Mouse (Mus musculus) embryo, embryonic 10.5 days (tissue): ENCODE results near the gene Stac2.
A peak's percentile ranks its signal among the peaks of the same experiment; 100 is the strongest.

ENCODE experiments used
- DNase-seq: peaks from one replicate; pipeline ENCODE4 v3.0.0-alpha.2; 2015; ENCODE audit warnings: low spot score

Stac2 gene

GRCm38 (mm10) chr11:98050520-98050815 lies 2.8 kb downstream of the Stac2 start:
- no peak for DNase-seq

DNA sequence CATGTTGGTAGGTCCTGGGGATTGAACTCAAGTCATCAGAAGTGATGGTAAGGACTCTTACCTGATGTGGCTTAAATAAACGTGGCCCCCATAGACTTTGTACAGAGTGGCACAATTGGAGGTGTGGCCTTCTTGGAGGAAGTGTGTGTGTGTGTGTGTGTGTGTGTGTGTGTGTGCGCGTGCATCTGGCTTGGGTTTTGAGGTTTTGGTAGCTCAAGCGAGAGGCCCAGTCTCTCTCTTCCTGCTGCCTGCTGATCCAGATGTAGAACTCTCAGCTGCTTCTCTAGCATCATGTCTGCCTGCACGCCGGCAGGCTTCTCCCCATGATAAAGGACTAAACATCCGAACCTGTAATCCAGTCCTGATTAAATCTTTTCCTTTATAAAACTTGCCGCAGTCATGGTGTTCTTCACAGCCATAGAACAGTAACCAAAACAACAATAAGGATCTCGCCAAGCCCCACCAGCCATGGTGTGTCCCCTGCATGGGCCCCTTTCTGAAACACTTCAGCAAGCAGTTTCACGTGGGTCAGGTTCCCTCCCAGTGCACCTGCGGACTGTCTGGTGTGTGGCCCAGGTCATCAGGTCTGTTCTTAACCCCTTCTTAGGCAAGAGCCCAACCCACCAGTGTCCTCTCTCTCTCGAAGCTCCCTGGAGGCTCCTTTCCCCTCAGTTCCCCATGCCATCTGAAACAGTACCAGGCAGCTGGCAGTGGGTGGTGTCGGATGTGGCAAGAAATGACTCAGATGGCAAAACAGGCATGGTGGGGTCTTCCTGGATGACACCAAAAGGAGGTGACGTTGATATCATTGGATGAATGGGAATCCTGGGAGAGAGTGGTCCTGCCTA lies 3.4 kb downstream of the Stac2 start:
- DNase-seq, result no peak

DNA sequence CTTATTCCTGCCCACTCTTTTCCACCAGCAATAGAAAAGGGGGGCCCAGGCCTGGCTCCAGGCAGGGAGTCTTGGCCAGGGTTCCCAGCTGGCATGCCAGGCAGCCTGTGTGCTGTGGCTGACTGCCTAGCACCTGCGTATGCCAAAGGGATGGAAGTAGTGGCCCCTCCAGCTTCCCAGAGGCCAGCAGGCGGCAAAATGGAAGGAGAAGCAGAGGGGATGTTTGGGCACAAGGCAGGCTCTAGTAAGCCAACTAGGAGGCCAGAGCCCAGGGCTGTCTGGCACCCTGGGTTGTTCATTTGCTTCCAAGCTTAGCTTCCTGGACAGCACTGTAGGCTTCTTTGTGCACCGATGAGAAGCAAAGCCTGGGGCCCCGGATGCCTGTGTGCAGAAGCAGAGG lies 5.5 kb downstream of the Stac2 start:
- no peak for DNase-seq

DNA sequence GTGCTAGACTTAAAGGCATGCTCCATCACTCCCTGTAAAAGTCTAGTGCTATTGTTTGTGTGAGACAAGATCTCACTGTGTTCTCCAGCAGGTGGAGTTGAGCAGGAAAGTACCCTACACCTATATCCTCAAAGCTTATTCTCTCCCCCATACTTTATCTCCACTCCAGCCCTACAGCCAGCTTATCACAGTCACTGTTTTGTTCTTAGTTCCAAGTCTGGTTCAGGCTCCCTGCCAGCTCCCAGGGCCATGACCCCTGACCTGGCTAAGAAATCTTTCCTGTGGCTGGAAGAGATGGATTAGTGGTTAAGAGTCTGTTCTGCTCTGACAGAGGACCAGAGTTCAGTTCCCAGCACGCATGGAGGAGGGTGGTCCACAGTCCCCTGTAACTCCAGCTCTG lies 6.8 kb downstream of the Stac2 start:
- DNase-seq, result no peak

GRCm38 (mm10) chr11:98045596-98045995 lies 7.7 kb downstream of the Stac2 start:
- no peak for DNase-seq

DNA sequence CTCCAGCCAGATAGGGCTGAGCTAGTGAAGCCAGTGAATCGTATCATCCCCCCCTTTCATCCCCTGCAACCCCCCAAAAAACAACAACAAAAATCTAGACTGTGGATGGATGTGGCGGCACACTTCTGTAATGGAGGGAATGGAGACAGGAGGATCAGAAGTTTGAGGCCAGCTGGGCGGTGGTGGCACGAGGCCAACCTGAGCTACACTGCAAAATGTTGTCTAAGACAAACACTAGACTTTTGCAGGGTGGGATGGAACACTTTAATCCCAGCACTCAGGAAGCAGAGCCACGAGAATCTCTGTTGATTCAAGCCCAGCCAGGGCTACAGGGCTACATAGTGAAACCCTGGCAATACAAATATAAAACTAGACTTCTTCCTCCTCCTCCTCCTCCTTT lies 9.2 kb downstream of the Stac2 start:
- no peak for DNase-seq

GRCm38 (mm10) chr11:98042741-98043140 lies 10.5 kb downstream of the Stac2 start:
- no peak for DNase-seq

DNA sequence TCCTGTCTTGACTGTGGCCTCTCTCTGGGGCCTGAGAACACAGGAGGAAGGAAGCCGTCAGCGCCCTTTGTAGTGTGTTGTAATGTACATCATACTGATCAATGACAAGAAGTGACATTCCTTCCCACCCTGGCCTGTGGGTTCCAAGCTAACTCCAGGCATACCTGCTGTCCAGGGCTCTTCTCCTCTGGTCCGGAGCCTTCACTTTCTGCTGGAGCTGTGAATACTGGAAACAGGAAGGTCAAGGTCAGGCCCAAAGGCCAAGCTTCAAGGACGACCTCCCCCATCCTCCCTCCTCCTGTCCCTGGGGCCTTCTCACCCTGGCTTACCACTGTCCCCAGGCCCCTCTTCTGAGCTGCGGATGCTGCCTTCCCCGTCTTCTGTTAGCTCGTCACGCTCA lies 12.3 kb downstream of the Stac2 start:
- DNase-seq, result no peak

DNA sequence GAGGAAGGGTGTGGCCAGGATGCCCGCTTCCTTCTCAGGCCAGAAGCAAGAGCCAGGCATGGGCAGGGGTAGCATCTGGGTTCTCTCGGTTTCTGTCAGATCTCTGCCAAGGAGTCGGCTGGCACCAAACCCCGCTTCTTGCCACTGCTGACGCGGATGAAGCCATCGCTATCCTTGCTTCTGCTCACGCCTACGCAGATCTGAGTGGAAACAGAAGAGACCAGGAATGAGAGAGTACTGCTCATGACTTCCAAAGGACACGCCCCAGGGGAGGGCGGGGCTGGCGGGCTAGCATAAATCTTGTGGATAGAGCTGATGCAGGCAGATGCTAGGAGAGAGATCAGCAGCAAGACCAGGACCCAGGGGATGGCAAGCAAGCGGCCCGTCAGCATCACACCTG lies 15.4 kb downstream of the Stac2 start:
- DNase-seq, result no peak

DNA sequence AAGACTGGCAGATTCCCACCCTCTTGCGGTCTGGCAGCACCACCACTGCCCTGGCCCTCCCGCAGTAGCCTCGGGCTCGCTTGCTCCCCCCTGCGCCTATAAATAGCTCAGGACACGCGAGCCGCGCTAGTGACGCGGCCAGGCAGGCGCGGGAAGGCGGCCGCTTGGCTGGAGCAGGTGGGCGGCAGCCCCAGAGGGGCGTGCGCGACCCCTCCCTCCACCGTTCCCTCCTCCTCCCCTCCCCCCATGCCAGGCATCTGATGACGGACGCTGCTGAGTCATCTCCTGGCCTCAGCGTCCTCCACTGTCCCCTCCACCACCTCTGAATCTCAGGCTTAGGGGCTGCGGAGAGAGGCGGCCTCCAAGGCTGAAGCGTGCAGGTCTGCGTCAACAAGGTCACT lies 17.3 kb downstream of the Stac2 start:
- peak; percentile 71 for DNase-seq

DNA sequence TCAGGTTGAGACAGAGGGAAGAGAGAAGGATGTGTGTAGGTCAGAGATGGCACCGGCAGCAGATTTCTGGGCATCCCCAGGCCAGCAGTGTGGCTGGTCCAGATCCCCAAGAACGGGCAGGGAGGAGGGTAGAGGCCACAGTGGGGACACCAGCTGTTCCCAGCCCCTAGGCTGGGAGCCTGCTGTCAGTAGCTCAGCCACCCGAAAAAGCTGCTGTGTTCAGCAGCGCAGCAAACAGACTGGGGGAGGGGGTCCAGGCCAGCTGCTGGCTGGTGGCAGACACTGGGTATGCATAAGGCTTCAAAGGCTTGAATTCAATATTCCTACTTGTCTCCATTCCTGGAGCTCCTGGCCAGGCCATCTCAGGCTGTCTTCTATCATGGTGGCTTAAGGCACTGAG lies 18.4 kb downstream of the Stac2 start:
- peak; percentile 28 for DNase-seq

DNA sequence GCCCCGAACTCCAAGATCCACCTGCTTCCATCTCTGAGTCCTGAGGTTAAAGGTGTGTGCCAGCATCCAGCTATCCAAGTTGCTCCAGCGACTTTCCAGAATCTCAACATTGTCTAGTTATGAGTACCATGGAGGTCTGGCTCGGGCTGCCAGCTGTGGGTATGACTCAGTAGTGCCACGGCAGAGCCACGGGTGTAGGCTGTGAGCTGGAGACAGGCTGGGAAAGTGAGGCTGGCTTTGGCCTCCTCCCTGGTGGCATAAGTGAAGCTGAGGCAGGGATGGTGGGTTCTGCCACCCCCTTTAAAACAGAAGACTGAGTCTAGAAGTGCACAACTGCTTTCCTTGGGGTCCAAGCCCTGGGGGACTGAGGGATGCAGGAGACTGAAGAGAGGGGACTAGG lies 19.2 kb downstream of the Stac2 start:
- no peak for DNase-seq

- DNase-seq, result peak; percentile 93
Measured at GRCm38 (mm10) chr11:98031443-98031770, 21.9 kb downstream of the Stac2 start.

DNA sequence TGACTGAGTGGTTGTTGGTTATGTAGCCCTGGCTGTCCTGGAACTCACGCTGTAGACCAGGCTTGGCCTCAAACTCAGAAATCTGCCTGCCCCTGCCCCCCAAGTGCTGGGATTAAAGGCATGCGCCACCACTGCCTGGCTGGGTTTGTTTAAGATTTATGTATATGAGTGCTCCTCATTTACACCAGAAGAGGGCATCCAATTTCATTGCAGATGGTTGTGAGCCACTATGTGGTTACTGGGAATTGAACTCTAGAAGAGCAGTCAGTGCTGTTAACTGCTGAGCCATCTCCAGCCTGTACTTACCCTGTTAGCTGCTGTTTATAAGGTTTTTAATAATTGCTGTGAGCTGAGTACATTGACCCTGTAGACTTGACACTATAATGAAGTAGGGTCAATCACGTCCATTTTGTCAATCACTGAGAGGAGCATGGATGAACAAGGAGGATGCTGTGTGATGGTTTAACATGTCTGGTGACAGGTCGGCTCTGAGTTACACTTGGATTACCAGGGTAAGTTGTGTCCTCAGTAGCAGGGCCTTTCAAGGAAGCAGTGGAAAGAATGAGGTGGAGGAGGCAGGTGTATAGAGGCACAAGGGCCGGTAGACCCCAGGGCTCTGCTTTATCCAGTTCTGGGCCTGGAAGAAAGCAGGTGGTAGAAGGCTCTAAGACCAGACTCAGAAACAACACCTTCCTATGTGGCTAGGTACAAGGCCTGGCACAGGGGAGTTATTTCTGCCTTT lies 22.4 kb downstream of the Stac2 start:
- no peak for DNase-seq

GRCm38 (mm10) chr11:98027785-98028184 lies 25.5 kb downstream of the Stac2 start:
- DNase-seq, result no peak

DNA sequence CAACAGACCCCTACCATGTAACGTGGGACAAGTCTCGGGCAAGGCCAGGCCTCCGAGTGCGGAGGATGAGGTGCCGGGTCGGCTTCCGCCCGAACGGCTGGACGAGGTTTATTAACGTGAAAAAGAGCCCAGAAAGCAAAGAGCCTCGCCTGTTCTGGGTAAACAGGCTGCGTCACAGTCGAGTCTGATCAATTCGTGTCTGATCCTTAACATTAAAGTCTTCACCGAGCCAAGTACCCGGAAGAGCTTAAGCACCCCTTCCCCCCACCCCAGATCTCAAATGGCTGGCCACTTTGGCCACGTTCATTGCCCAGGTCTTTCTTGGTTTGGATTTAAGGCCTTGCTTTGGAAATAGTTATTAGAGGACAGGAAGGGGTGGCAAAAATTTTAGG lies 26.0 kb downstream of the Stac2 start:
- no peak for DNase-seq

DNA sequence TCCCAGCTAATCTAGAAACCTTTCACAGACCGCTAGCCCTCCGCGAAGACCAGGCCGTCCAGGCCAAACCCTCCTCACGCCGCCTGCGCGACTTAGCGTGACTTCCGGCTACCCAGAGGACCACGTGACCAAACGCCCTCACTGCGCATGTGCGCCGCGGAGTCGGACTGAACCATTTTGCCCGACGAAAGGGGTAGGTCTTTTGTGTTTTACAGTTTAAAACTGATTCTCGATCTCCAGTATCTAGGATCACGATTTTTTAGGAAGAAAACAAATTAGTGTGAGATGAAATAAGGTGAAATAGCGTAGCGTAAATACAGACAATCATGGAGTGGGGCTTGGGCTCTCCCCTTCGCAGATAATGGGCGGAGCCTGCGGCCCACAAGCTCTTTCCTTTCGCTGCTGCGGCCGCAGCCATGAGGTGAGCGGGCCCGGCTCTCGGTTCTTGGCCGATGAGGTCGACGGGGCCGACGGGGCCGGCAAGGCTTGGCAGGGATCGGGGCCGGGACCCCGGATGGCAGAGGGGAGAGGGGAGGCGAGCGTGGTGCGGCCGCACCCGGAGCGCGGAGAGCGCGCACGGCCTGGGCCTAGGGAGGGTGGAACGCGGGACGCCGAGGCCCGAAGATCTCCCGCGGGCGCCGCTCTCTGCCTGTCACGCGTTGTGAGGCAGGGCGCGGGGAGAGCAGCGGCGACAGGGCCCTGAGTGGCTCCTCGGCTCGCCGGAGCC lies 26.5 kb downstream of the Stac2 start, which contains the start of gene Rpl19:
Gene Rpl19 (plus strand): TSS at position 141 of the 727 bp plus-strand sequence.
- peak; percentile 94 for DNase-seq

GRCm38 (mm10) chr11:98026248-98026569 lies 27.1 kb downstream of the Stac2 start:
- DNase-seq, result no peak

DNA sequence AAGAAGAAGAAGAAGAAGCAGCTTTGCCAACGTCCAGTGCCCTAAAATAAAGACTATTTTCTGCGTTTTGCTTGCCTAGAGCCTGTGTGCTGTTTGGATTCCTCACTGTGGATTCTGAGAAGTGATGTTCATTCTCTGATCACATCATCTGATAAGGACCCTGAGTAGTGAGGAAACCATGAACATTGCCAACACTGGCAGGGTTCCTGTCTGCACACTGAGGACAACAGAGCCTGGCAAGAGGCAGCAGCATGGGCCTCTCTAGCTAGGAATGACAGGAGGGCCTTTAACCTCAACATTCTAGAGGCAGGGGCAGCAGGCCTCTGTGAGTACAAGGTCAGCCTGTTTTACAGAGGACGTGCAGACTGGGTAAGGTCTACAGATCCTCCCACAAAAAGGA lies 28.7 kb downstream of the Stac2 start:
- DNase-seq, result no peak

DNA sequence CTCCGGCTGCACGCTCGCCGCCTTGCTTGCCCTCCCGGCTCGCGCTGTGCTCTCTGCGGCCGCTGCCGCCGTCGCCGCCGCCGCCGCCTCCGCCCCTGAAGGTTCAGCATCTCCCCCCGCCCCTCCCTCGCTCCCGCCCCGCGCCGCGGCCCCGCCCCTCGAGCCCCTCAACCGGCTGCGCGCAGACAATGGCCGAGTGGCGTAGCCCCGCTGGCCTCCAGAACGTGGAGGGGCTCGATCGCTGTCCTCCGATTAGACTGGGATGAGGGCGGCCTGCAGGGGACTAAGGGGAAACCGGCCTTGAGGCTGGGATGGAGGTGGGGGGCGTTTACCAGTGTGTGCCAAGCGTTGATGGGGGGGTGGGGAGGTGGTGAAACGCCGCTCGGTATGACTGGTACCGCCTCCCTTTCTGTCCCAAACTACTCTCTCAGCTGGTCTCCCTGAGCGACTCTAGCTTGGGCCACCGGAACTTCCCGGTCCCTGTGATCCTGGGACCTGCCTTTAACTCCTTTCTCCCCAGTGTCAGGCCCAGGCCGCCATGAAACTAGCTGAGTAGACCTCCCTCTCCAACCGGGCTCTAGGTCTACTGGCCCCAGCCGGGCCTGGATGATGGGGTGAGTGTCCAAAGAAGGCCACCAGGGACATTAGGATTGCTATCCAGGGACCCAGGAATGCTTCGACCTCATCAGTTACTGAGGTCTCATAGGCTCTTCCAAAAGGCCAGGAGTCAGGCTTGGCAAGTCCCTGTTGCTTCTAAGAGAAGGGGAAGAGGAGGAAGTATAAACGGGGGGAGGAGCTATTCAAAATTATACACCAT lies 30.5 kb downstream of the Stac2 start, which contains the start of gene Cacnb1:
Gene Cacnb1 (minus strand): TSS at position 480 of the 817 bp plus-strand sequence.
- DNase-seq, result peak; percentile 84

GRCm38 (mm10) chr11:98022253-98022554 lies 31.1 kb downstream of the Stac2 start:
- DNase-seq, result no peak

GRCm38 (mm10) chr11:98021565-98022252 lies 31.6 kb downstream of the Stac2 start:
- DNase-seq, result peak; percentile 46
